Mouse (Mus musculus) frontal cortex, postnatal 10 days (tissue): ENCODE measurements around the gene Gm1043.

Experiments
- DNase-seq, 2 experiments: peaks; one replicate each; pipeline ENCODE4 v3.0.0; 2022; ENCODE audit warnings: low spot score in 2 of 2, mixed read lengths in 1 of 2

The Gm1043 gene

DNA sequence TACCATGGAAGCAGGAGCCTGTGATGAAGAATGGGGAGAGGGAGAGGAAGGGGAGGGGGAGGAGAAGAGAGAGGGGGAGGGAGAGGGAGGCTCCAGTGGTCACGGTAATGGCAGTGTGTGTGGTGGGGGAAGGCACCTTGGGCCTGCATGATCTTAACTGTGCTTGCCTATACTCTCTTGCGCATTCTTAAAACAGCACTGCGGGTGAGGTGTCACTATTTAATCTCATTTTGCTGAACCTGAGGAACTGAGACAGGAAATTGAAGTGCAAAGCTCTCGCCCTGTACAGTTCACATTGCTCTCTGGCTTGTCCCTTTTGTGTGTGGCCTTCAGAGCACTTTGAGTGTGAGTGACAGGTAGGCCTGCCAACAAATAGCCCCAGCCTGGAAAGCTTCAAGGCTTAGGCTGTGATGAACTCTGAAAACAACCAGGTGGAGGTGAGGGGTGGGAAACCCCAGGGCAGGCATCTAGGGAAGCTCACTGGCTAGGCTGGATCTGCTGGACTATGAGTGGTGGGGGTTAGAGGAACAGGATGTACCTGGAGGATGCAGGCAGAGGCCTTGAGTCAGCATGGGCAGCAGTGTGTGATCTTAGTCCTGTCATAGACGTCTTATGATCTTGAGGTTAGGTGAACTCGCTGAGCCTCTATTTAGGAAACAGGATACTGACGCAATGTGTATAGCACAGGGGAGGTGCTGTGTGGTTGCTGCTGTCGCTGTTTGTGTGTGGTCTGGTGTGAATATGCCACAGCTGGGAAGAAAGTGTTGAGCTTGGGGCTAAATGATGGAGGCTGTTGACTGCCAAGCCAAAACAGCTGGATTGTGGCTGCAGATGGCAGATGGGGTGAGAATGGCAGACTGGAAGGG is 18.2 kb upstream of the Gm1043 start:
- DNase-seq: no peak

DNA sequence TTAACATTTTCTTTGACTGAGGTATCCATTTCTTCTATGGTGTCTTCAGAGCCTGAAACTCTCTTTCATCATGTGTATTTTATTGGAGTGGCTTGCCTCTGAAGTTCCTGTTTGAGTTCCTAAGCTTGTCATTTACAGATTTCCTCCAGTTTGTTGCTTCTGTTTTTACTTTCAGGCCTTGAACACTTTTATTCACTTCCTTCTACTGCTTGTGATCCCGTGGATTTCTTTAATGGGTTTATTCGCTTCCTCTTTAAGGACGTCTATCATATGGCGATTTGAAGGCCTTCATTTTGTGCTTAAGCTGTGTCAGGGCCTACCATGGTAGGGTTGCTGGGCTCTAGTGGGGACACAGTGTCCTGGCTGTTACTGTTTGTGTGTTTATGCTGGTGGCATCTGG is 11.5 kb upstream of the Gm1043 start:
- no peak for DNase-seq

DNA sequence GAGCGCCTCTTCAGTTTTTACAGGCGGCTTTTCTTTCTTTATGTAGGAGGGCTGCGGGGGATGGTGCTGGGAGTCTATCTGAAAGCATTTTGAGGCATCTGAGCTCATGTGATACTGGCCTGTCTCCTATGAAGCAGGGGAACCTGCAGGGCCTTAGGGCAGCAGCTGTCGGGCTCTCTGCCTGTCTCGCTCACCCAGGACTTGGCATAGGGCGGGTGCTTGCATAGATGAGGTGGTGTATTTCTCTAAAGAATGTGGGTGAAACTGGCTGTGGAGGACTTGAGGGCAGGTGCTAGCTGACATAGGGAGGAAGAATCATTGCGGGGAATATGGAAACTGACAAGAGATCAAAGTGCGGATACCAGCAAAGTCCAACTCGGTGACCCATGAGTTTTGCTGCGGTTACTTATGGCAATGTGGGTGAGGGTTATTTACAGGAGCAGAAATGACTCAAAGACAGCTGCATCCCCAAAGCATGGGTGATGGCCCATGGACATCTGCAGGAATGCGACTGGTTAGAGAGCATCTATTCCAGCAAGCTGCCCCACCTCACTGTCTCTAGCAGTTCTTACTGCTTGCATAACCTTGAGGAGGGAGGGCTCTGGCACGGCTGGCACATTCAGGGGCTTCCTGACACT is 8.4 kb upstream of the Gm1043 start:
- no peak for DNase-seq

DNA sequence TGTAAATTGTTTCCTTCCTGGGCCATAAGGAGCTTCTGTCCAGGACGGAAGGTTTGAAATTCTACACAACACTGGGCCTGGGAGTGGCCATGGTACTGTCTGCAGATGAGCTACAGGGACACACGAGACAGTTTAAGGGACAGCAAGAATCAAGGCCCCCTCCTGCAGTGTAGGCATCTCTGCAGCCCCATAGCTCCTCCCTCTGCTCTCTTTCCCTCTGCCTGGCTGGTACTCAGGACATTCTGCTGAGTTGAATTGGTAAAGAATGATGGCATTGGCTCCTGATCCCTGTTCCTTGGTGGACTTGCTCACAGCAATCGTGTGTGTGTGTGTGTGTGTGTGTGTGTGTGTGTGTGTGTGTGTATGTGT is 7.9 kb upstream of the Gm1043 start:
- DNase-seq: no peak

DNA sequence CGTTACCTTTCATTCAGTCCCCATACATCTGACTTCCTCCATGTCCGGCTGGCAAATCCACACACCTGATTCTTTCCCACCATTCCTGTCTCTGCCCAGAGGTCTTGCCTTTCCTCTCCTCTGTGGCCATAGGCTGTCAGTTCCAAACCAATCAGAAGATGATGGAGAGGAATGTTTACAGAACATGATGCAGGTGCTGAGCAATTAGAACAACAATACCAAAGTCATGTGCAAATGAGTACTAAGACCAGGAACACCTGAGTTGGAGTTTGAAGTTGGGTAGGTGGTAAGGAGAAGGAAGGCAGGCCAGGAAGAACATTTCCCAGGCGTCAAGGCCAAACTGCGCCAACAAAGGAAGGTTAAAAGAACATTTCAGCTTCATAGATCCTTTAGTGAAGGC is 5.7 kb upstream of the Gm1043 start:
- DNase-seq: no peak

DNA sequence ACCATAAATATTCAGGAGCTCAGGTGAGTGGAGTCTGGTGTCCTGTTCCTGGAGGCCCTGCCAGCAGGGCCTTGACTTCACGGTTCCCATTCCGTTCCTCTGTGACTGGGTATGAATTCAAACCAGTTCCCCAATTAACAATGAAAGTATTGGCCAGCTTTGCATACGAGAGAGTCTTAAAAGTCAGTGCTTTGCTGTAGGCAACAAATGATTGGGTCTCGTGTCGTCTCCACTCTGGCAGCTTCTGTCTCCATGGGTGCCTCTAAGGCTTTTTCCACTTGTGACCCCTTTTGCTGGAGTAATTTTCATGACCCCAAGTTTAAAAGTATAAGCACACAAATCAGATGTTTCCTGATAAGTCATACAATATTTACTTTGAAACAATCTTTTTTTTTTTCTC is 4.6 kb upstream of the Gm1043 start:
- no peak for DNase-seq

DNA sequence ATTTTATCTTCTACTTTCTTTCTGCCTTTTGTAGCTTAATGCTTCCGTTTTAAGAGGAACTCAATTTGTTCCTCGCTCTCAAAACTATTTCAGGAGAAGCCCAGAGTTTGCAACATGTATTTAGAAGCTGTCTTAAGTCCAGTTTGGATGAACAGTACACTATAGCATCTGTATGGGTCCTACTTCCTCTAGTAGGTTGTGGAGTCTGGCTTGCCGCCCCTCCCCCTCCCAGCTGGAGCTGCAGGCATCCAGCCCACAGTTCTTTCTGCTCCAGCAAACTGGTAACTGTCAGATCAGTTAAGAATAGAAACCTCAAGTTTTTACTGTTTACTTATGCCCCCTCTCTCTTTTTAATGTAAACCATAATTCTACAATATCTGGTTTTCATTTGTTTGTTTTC is 2.8 kb upstream of the Gm1043 start:
- DNase-seq: peak; percentile 62 to 80

DNA sequence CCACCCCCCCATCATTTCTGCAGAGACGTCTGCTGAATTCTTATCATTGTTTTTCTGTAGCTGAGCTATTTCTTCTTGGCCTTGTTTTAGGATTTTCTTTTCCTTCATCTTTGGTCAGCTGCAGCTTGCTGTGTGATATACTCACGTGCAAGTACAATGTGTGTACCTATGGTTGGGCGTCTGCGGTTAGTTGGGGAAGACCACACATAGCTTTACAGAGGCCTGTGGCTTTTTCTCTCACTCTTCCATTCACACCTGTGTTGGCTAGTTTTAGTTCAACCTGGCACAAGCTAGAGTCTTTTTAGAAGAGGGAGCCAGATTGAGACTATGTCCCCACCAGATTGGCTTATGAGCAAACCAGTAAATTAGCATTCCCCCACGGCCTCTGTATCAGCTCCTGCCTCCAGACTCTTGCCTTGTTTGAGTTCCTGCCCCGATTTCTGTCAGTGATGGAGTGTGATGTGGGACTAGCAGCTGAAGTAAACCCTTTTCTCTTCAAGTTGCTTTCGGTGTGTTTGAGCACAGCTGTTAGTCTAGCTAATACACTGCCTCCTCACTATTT is 1.9 kb upstream of the Gm1043 start:
- DNase-seq: no peak

DNA sequence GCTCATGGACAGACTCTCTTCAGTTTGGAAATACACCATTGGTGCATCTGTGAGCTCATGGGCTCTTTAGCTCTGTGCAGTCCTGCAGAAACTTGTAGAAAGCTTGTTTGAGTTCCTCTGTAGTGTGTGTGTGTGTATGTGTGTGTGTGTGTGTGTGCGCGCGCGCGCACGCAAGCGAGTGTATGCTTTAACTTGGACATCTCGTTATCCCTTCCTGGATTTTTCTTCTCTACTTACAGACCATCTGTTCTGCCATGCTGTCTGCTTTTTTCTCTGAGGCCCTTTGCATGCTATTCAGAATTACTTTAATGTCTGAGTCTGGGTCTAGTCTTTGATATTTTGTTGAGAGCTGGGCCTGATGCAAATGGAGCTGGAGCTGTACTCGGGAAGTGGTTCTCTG is 1.3 kb upstream of the Gm1043 start:
- DNase-seq: no peak

DNA sequence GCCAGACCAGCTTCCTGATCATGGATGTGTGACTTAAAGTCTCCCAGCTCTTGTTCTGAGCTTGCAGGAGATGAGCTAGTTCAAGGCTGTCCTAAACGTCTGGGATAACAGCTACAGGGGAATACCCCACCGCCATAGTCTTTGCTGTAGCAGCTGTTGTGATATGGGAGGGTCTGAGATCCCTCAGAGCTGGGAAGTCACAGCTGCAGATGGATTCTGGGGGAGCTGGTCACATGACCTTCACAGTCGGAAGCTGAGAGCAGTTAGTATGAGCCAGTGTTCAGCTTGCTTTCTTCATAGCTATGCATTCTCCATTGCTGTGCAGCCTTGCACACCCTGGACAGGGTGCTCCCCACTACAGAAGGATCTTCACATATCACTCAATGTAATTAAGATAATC is 748 bp downstream of the Gm1043 start:
- DNase-seq: no peak

DNA sequence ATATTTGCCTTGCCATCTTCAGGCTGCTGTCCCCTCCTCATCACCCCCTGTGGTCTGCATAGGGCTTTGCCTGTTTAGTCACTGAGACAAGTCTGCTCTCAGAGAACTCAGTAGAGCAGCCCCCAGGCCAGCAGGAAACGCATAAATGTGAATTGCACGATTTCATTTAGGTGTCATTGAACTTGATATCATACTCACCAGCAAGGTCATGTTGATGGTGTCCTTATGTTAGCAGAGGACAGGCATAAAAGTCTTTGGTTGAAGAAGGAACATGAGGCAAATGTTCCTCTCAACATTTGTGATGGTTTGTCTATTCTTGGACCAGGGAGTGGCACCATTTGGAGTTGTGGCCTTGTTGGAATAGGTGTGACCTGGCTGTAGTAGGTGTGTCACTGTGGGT is 2.6 kb downstream of the Gm1043 start:
- DNase-seq: no peak

DNA sequence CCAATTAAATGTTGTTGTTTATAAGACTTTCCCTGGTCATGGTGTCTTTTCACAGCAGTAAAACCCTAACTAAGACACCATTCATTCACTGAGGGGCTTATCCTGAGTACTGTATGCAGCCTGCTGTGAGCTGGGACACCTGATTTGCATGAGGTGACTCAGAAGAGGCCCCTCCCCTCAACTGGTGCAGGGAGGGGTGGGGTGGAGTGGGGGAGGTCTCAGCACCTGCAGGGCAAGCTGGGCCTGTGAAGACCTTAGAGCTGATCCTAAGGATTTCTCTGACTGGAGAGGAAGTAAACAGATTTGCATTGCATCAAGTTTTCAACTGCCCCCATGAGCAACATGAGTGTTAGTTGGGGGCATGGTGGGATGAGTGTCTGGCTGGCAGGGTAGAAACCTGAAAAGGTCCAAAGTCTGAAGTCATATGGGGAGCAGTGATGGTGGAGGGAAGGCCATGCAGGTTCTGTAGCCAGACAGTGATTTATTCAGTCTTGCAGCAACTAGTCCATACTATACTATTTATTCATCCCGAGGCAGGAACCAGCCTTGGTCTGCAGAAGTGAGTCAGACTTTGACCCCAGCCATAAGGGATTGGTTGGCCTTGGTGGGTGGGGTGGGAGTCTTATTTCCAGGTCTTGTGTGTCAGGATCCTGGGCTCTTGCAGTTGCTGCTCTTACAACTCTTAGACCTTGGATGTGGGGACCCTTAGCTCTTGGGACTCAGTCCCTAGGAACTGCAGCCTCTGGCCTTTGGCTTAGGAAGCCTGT is 3.4 kb downstream of the Gm1043 start:
- no peak for DNase-seq

DNA sequence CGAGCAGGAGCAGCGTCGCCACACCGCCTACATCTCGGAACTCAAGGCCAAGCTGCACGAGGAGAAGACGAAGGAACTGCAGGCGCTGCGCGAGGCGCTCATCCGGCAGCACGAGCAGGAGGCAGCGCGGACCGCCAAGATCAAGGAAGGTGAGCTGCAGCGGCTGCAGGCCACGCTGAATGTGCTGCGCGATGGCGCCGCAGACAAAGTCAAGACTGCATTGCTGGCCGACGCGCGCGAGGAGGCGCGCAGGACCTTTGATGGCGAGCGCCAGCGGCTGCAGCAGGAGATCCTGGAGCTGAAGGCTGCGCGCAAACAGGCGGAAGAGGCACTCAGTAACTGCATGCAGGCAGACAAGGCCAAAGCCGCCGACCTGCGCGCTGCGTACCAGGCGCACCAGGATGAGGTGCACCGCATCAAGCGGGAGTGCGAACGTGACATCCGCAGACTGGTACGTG is 6.0 kb downstream of the Gm1043 start:
- no peak for DNase-seq

DNA sequence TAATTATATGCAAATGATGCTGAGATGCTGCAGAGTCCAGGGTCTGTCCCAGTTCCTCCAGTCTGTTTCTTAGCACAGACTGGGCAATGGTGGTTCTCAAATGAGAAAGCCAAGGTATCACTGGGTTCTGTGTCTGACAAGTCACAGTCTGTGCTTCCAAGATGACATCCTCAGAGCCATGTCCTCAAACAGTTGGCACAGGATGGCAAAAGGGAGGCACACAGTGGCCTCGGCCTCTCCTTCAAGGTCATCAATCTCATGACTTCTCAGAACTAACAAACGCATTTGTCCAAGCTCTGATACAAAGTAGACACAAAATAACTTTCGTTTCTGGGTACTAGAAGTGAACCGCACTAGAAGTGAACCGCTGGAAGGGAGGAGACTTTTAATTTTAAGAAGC is 9.8 kb downstream of the Gm1043 start:
- DNase-seq: no peak

DNA sequence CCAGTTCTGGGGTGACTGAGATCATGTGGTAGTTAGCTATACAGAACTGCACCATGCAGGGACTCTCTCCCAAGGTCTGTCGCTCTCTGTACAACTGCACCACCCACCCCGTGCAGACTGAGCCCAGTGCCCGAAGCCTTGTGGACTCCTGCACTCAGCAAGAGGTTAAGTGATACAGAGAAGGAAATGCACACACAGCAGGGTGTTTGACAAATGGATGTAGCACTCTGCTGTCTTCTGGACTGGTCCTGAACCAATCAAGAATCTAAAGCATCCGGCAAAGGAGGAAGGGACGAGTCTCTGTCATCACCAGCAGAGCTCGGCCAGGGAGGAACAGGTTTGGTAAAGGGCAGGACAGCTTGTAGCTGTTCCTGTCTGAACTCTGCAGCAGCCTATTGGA is 12.4 kb downstream of the Gm1043 start:
- DNase-seq: no peak

DNA sequence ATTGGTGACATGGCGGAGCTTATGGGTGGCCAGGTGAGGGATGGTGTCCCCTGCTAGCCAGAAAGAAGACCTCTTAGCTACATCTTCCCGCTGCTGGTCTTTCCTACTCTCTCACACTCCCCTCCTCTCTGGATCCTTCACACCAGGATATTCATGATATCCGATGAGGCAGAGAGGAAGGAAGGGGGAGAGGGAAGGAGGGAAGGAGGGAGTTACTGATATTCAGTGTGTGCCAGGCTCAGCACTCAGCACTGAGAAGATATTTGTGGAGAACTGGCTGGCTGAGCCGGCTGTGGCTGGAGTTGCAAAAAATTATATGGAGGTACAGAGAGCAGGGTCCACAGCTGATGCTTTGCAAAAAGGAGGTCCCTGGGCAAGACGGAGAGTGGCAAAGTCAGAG is 15.6 kb downstream of the Gm1043 start:
- DNase-seq: no peak

DNA sequence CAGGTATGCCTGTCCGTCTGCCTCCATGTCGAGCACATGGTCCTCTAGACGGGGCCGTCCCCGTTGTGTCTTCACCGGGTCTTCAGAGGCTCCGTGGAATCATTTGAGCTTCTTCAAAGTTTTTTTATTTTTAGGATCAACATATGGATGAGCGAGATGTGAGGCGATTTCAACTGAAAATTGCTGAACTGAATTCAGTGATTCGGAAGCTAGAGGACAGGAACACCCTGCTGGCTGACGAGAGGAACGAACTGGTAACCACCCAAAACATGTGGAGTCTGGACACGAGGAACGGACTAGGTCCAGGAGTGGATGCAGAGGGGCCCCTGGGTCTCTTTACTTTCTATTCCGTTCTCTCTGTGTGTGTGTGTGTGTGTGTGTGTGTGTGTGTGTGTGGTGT is 16.5 kb downstream of the Gm1043 start:
- no peak for DNase-seq

DNA sequence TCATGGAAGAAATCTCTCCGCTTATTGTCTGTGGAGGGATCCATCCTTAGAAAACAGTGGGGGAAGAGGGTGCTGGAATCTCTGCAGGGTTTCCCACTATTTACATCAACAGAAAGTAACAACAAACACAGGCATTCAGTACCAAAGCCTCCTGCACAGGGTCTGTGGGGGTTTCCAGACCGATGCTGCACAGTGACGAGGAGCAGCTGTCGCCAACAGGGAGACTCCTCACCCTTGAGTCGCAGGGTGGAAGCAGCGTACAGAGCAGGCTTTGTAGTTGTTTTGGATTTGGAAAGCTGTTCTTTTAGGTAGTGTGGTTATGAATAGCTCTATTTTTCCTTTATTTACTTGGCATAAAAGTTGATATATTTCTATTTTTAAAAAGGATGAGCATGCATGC is 16.9 kb downstream of the Gm1043 start:
- DNase-seq: no peak

DNA sequence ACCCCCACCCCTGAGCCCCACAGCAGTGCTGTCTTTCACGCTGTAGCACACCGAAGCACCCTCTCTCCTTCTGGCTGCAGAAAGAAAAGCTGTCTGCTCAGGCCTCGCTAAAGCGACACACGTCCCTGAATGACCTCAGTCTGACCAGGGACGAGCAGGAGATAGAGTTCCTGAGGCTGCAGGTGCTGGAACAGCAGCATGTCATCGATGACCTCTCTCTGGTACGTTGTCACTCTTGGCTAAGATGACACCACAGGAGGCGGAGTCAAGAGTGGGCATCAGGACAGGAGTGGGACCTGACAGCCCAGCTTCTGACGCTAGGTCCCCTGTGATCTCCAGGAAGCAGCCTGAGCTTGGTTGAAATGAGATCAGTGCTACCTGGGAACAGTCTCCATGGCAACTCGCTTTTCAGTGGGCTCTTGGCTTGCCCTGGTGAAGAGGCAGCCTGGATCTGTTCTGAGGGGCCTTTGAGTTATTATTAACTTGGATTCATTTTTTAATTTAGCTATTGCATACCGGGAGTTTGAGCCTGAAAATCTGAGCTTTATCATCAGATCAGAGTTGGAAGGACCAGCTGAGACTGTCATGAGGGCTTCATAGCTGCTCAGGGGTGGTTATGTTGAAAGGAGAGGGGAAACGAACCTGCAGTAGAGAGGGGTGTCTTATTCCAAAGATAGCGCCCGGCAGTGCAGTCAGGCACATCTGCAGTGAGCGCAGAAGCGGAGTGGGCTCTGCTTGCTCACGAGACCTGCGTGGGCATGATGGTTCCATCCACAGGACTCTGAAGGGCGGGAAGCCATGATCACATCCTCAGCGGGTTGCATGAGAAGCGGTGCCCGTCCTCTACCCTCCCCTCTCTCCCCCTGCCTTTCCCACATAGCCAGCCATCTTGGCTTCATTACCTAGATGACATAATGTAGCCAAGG is 20.6 kb downstream of the Gm1043 start:
- DNase-seq: peak in 1 of 2 experiments; percentile 51

DNA sequence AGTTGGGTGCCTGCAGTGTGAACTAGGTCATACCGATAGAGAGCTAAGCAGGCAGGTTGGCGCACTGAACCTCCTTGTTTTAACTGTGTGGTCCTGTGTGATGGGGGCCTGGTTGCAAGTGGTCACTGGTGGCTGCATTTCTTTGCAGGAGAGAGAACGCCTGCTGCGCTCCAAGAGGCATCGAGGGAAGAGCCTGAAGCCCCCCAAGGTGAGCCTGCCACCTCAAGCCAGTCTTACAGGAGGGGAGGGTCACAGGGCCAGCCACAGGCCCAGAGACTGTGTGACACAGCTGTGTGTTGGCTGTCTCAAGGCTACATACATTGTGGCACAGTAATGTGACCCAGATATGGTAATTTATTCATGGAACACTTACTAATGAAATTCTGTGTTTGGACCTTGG is 21.9 kb downstream of the Gm1043 start:
- no peak for DNase-seq

DNA sequence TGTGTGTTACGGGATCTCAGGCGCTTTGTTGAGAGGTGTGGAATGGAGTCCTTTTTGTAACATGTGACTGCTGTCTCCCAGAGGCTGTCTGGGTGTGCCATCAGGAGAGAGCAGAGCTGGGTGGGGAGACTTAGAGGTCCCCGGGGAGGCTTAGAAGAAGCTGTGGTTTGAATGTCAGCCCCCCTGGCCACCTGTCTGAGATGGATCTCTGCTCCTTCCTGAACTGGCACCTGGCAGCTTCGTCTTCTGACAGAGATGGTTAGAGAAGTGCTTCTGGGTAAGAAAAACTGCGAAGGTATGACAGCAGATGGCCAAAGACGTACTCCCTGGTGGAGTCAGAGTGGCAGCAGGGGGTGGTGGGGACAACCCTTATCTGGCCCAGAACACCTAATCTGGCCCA is 22.4 kb downstream of the Gm1043 start:
- DNase-seq: no peak
